Mouse (Mus musculus) midbrain, embryonic 12.5 days (tissue): Measurements from ENCODE around the gene Mgp. TPM values are rescaled to one million over a fixed set of nuclear protein-coding genes. Genes with fewer than 3 reads are reported as not detected.
A peak's percentile ranks its signal among the peaks of the same experiment; 100 is the strongest.

Source experiments
- ATAC-seq: fragments of 200-750 bp; cut with Nextera tagmentation; 2 replicates; pipeline ENCODE4 v1.8.0; 2017; ENCODE audit warnings: low read depth, moderate TSS enrichment, moderate library complexity; ENCODE audit not compliant: low FRiP score
- H3K27ac ChIP-seq: fragments of 300-500 bp; sonication (generic); replicated peaks from 2 replicates; pipeline ENCODE4 v1.5.1; 2016; ENCODE audit warnings: mild to moderate bottlenecking
- H3K27me3 ChIP-seq: fragments of 300-500 bp; sonication (generic); 2 replicates; pipeline ENCODE4 v1.6.1; 2016; ENCODE audit warnings: mild to moderate bottlenecking
- H3K36me3 ChIP-seq: fragments of 300-500 bp; sonication (generic); 2 replicates; pipeline ENCODE4 v1.6.1; 2016
- H3K4me1 ChIP-seq: fragments of 300-500 bp; sonication (generic); 2 replicates; pipeline ENCODE4 v1.6.1; 2016
- H3K4me2 ChIP-seq: fragments of 300-500 bp; sonication (generic); replicated peaks from 2 replicates; pipeline ENCODE4 v1.6.1; 2016; ENCODE audit warnings: mild to moderate bottlenecking, moderate library complexity
- H3K4me3 ChIP-seq: fragments of 300-500 bp; sonication (generic); 2 replicates; pipeline ENCODE4 v1.5.1; 2016; ENCODE audit warnings: mild to moderate bottlenecking
- H3K9ac ChIP-seq: fragments of 300-500 bp; sonication (generic); replicated peaks from 2 replicates; pipeline ENCODE4 v1.6.1; 2016; ENCODE audit warnings: mild to moderate bottlenecking, moderate library complexity
- H3K9me3 ChIP-seq: fragments of 300-500 bp; sonication (generic); 2 replicates; pipeline ENCODE4 v1.6.1; 2016; ENCODE audit warnings: mild to moderate bottlenecking
- WGBS: fragments of 180-500 bp; shearing (Covaris S2); methylation state at CpG from one replicate; pipeline ENCODE4 v1.1.7; 2016; 5-methylcytosine and 5-hydroxymethylcytosine counted together
- polyA plus RNA-seq: library from polyadenylated mRNA; unstranded; fragments of >200 nt; fragmentation: Nextera tagmentation; extraction: Ambion mirVana; gene quantifications from 2 replicates; pipeline ENCODE4 v1.2.1, GENCODE M21; 2016

The Mgp gene
- polyA plus RNA-seq, 1 experiment from 2014 or later, result 10.9 TPM

- Histone ChIP-seq H3K4me1 (peaks cover 6% of the 10 kb centered on the region), H3K27me3 (no peaks in the 10 kb centered on the region), H3K9me3 (no peaks in the 10 kb centered on the region), H3K9ac (0 out of 2 replicates have a peak overlapping the region, but pooled peaks have one; percentile 20), H3K36me3 (no peaks in the 10 kb centered on the region), H3K4me2 (no peak overlapping the region), H3K4me3 (no peak overlapping the region), H3K27ac (no peak overlapping the region)
- 82% methylated on average over 1 of the region's 2 CpGs for WGBS
- 0 out of 2 replicates have a peak, but pooled peaks have one; percentile 6 for ATAC-seq
These were observed 37.2 kb upstream of the Mgp start for GRCm38 (mm10) chr6:136912751-136913265.

GRCm38 (mm10) chr6:136910247-136910890, 34.7 kb upstream of the Mgp start:
- ATAC-seq, result no peak
- 88% methylated on average over 9 of the region's 9 CpGs for WGBS

GRCm38 (mm10) chr6:136906937-136907293, 31.3 kb upstream of the Mgp start:
- Histone ChIP-seq H3K27me3 (no peaks in the 10 kb centered on the region), H3K4me1 (no peaks in the 10 kb centered on the region), H3K27ac (no peak overlapping the region), H3K9ac (no peak overlapping the region), H3K4me2 (no peak overlapping the region), H3K36me3 (no peaks in the 10 kb centered on the region), H3K4me3 (no peak overlapping the region), H3K9me3 (no peaks in the 10 kb centered on the region)
- 84% methylated on average over 10 of the region's 10 CpGs for WGBS
- no peak for ATAC-seq

More at GRCm38 (mm10) chr6:136910247-136910890, 34.7 kb upstream of the Mgp start:
- Histone ChIP-seq H3K36me3 (no peaks in the 10 kb centered on the region), H3K27me3 (no peaks in the 10 kb centered on the region), H3K4me3 (no peak overlapping the region), H3K9ac (no peak overlapping the region), H3K4me1 (peaks cover 6% of the 10 kb centered on the region), H3K9me3 (no peaks in the 10 kb centered on the region), H3K27ac (no peak overlapping the region), H3K4me2 (no peak overlapping the region)

DNA sequence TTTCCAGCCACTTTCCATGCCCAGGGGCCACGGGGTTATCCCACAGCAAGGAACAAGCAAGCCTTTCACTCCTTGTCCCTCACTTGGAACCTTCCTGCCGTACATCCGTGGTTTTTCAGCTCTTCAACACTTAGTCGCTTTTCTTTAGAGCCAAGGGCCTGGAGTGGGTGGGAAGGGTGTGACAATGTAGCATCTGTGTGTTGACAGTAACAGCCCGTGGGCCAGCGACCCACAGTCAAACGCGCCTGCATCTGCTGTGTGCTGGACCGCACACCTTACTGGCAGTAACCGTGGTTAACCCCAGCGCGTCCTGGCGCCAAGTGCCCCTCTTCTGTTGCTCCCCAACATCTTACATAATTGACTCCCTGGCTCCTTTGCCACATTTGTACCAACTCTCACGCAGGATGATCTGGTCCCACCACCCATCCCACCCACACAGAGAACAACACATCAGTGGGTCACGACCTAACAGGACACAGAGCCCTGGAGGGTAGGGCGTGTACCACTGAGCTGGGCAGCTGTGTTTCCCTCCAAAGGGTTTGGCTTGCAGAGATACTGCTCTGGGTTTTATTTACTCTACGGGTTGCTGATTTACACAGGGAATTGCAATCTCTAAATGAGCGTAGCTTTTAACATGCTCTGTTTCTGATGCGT, 30.8 kb upstream of the Mgp start:
- no peaks in the 10 kb centered on the region for H3K9me3 ChIP-seq
- no peaks in the 10 kb centered on the region for H3K27me3 ChIP-seq
- ATAC-seq, result no peak
- 91% methylated on average over 19 of the region's 19 CpGs for WGBS
- no peaks in the 10 kb centered on the region for H3K36me3 ChIP-seq
- no peak overlapping the region for H3K4me3 ChIP-seq
- no peak overlapping the region for H3K9ac ChIP-seq
- H3K4me2 ChIP-seq, result no peak overlapping the region
- no peak overlapping the region for H3K27ac ChIP-seq
- no peaks in the 10 kb centered on the region for H3K4me1 ChIP-seq

- Histone ChIP-seq H3K4me1 (no peaks in the 10 kb centered on the region), H3K27ac (no peak overlapping the region), H3K9me3 (no peaks in the 10 kb centered on the region), H3K4me2 (no peak overlapping the region), H3K9ac (no peak overlapping the region), H3K36me3 (no peaks in the 10 kb centered on the region), H3K4me3 (no peak overlapping the region), H3K27me3 (no peaks in the 10 kb centered on the region)
- ATAC-seq, result no peak
- 71% methylated on average over 8 of the region's 8 CpGs for WGBS
These were observed 28.4 kb upstream of the Mgp start for GRCm38 (mm10) chr6:136903885-136904470.

DNA sequence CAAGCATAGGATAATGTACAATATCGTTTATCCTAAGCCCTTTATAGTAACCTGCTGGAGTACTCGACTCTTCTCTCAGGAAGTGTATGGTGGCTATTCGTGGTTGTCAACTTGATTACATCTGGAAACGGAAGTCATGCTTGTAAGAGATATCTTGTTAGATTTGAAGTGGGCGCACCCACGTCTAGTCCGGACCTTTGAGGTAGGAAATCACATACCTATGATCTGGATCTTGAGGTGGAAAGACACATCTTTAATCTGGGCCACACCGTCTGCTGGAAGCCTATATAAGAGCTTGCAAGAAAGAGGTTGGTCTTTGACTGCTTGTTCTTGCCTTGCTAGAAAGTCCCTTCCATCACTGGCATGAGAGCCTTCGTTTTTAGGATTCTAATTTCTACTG, 26.9 kb upstream of the Mgp start:
- Histone ChIP-seq H3K4me1 (no peaks in the 10 kb centered on the region), H3K27ac (no peak overlapping the region), H3K9me3 (no peaks in the 10 kb centered on the region), H3K4me2 (no peak overlapping the region), H3K36me3 (no peaks in the 10 kb centered on the region), H3K4me3 (no peak overlapping the region), H3K27me3 (no peaks in the 10 kb centered on the region), H3K9ac (no peak overlapping the region)
- 91% methylated on average over 9 of the region's 9 CpGs for WGBS
- ATAC-seq, result no peak

DNA sequence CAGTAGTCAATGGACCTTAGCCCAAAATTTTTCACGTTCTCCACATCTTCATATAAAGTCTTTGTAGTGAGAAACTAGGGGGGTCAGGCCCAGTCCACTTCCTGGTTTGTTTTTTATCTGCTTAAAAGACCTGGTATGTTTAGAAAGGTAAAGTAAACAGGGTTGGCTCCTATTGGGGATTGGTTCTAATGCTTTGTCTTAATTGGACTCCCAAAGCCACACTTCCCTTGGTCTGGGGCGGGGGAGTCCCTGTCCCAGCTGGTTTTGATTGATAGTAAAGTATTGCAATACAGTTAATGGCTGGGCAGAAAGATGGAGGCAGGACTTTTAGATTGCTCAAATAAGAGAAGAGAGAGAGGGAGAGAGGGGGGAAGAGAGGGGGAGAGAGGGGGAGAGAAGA, 25.4 kb upstream of the Mgp start:
- Histone ChIP-seq H3K9me3 (no peaks in the 10 kb centered on the region), H3K4me1 (no peaks in the 10 kb centered on the region), H3K27me3 (no peaks in the 10 kb centered on the region), H3K4me3 (no peak overlapping the region), H3K9ac (no peak overlapping the region), H3K4me2 (no peak overlapping the region), H3K36me3 (no peaks in the 10 kb centered on the region), H3K27ac (no peak overlapping the region)
- 81% methylated on average over 2 of the region's 2 CpGs for WGBS
- no peak for ATAC-seq

GRCm38 (mm10) chr6:136900369-136901009, 24.9 kb upstream of the Mgp start:
- no peaks in the 10 kb centered on the region for H3K36me3 ChIP-seq
- no peaks in the 10 kb centered on the region for H3K9me3 ChIP-seq
- no peak for ATAC-seq
- H3K9ac ChIP-seq, result no peak overlapping the region
- whole genome bisulfite sequencing, result 85% methylated on average over 4 of the region's 4 CpGs
- no peak overlapping the region for H3K4me3 ChIP-seq
- H3K27me3 ChIP-seq, result no peaks in the 10 kb centered on the region
- no peak overlapping the region for H3K27ac ChIP-seq
- no peaks in the 10 kb centered on the region for H3K4me1 ChIP-seq
- H3K4me2 ChIP-seq, result no peak overlapping the region

DNA sequence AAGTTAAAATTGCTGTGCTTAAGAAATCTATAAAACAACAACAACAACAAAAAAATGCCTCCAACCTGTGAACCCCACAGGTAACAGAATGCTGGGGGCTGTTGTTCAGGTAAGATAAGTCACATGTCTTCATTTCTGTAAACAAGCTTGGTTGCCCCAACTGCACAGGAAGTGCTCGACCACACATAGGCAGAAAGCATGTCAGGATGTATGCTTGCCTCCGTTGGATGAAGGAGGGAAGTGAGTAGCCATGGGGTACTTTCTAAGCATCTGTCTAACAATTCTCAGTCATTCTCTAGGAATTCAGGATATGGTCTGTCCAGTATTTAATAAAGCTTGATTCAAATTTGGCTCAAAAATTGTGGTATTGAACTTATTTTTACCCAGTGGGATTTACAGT, 23.3 kb upstream of the Mgp start:
- Histone ChIP-seq H3K4me1 (no peaks in the 10 kb centered on the region), H3K4me2 (no peak overlapping the region), H3K27me3 (no peaks in the 10 kb centered on the region), H3K9me3 (no peaks in the 10 kb centered on the region), H3K9ac (no peak overlapping the region), H3K36me3 (no peaks in the 10 kb centered on the region), H3K27ac (no peak overlapping the region), H3K4me3 (no peak overlapping the region)
- WGBS, result 90% methylated on average over 2 of the region's 2 CpGs
- ATAC-seq, result no peak

GRCm38 (mm10) chr6:136898222-136898621, 22.6 kb upstream of the Mgp start:
- no peaks in the 10 kb centered on the region for H3K9me3 ChIP-seq
- 76% methylated on average over 4 of the region's 4 CpGs for WGBS
- H3K27ac ChIP-seq, result no peak overlapping the region
- H3K9ac ChIP-seq, result no peak overlapping the region
- H3K4me1 ChIP-seq, result no peaks in the 10 kb centered on the region
- ATAC-seq, result no peak
- H3K27me3 ChIP-seq, result no peaks in the 10 kb centered on the region
- H3K36me3 ChIP-seq, result no peaks in the 10 kb centered on the region
- no peak overlapping the region for H3K4me3 ChIP-seq
- H3K4me2 ChIP-seq, result no peak overlapping the region

GRCm38 (mm10) chr6:136897789-136898188, 22.2 kb upstream of the Mgp start:
- Histone ChIP-seq H3K4me1 (no peaks in the 10 kb centered on the region), H3K4me2 (no peak overlapping the region), H3K9ac (no peak overlapping the region), H3K27me3 (no peaks in the 10 kb centered on the region), H3K36me3 (no peaks in the 10 kb centered on the region), H3K9me3 (no peaks in the 10 kb centered on the region), H3K27ac (no peak overlapping the region), H3K4me3 (no peak overlapping the region)
- WGBS, result 81% methylated on average over 4 of the region's 4 CpGs
- no peak for ATAC-seq
